Mouse (Mus musculus): ENCODE results near the gene Tmprss15.

Gene Tmprss15

DNA sequence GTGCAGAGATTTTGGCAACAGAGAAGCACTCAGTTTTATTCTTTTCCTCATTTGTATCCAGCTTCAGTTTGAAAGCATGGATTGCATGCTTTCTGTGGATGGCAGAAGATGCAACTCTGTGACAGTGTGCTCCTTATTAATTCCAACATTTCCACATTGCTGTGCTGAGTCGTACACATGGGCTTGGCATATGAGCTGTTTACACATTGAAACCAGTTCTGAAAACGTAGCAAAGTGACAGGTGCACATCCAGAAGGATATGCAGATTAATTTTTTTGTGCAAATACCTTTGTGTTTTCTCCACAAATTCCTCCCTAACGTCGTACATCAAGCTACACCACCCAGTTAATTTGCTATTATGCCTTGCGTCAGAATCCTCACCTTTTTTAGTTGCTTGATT is 168.3 kb downstream of the Tmprss15 start:
- no peak for DNase-seq (ENCODE audit: low spot score in 2 of 2)
